Mouse (Mus musculus) erythroblast, adult 5-6 weeks (primary cell): ENCODE measurements around the gene Cntfr. TPM values are rescaled to one million over a fixed set of nuclear protein-coding genes. Genes with fewer than 3 reads are reported as not detected.
"Not testable (repeated sequence)": the region's sequence is repeated elsewhere in the genome, so short reads cannot be mapped to it uniquely, and the experiment has no call there.

Experiments used
- ATAC-seq: replicated peaks from 2 replicates; pipeline ENCODE4 v1.8.0; 2016; ENCODE audit warnings: moderate number of reproducible peaks, mild to moderate bottlenecking, moderate TSS enrichment, inconsistent platforms; ENCODE audit not compliant: poor library complexity, low FRiP score, severe bottlenecking
- total RNA-seq, 2 experiments: library from RNA; stranded (forward) in 1 of 2; stranded (reverse) in 1 of 2; fragments of 150-400 nt in 1 of 2; fragments of 200-764, 138-1000 nt in 1 of 2; gene quantifications; 2 replicates each; pipeline versions ENCODE4 v1.2.3 to v1.2.4; 2015 to 2017; ENCODE audit warnings: low replicate concordance in 2 of 2

The Cntfr gene
- total RNA-seq, 2 experiments from 2014 or later = not detected

- ATAC-seq = not testable (repeated sequence)
Observed at GRCm38 (mm10) chr4:41683303-41683702, 13.6 kb downstream of the Cntfr start.

- ATAC-seq = no peak
Observed at GRCm38 (mm10) chr4:41682789-41683188, 14.1 kb downstream of the Cntfr start.

- ATAC-seq = no peak
Observed at GRCm38 (mm10) chr4:41681947-41682346, 14.9 kb downstream of the Cntfr start.

- ATAC-seq = no peak
Observed at GRCm38 (mm10) chr4:41681176-41681575, 15.7 kb downstream of the Cntfr start.

GRCm38 (mm10) chr4:41679291-41679690 is 17.6 kb downstream of the Cntfr start:
- ATAC-seq = no peak

GRCm38 (mm10) chr4:41678863-41679262 is 18.0 kb downstream of the Cntfr start:
- no peak for ATAC-seq

- no peak for ATAC-seq
Observed at GRCm38 (mm10) chr4:41677006-41677629, 19.8 kb downstream of the Cntfr start.

GRCm38 (mm10) chr4:41676248-41677005 is 20.5 kb downstream of the Cntfr start:
- no peak for ATAC-seq

- ATAC-seq = no peak
Observed at GRCm38 (mm10) chr4:41673186-41673585, 23.7 kb downstream of the Cntfr start.

- ATAC-seq = no peak
Observed at GRCm38 (mm10) chr4:41672522-41672963, 24.3 kb downstream of the Cntfr start.

- ATAC-seq = no peak
Observed at GRCm38 (mm10) chr4:41671963-41672480, 24.9 kb downstream of the Cntfr start.

- no peak for ATAC-seq
Observed at GRCm38 (mm10) chr4:41671500-41671899, 25.4 kb downstream of the Cntfr start.

- ATAC-seq = no peak
Observed at GRCm38 (mm10) chr4:41670836-41671235, 26.1 kb downstream of the Cntfr start.

GRCm38 (mm10) chr4:41666646-41667045 is 30.2 kb downstream of the Cntfr start:
- no peak for ATAC-seq

- no peak for ATAC-seq
Observed at GRCm38 (mm10) chr4:41665009-41665675, 31.7 kb downstream of the Cntfr start.

GRCm38 (mm10) chr4:41664533-41664932 is 32.4 kb downstream of the Cntfr start:
- ATAC-seq = no peak

- no peak for ATAC-seq
Observed at GRCm38 (mm10) chr4:41663614-41664013, 33.3 kb downstream of the Cntfr start.

GRCm38 (mm10) chr4:41662723-41663122 is 34.2 kb downstream of the Cntfr start:
- no peak for ATAC-seq

GRCm38 (mm10) chr4:41660851-41661430 is 35.9 kb downstream of the Cntfr start:
- no peak for ATAC-seq

GRCm38 (mm10) chr4:41659556-41659955 is 37.3 kb downstream of the Cntfr start:
- ATAC-seq = no peak
